Mouse (Mus musculus) C2C12 (cell line): ENCODE results near the gene Isg15.
"Not testable (repeated sequence)": the region's sequence is repeated elsewhere in the genome, so short reads cannot be mapped to it uniquely, and the experiment has no call there.

ENCODE experiments used
- CTCF ChIP-seq: IDR thresholded peaks from one replicate; pipeline ENCODE4 v1.5.1; 2011; ENCODE audit not compliant: control insufficient read depth, insufficient read depth, insufficient read length
- MYOG ChIP-seq: IDR thresholded peaks from one replicate; pipeline ENCODE4 v1.6.1; 2011; ENCODE audit not compliant: control insufficient read depth, insufficient read length; ENCODE audit errors: extremely low read depth

DNA sequence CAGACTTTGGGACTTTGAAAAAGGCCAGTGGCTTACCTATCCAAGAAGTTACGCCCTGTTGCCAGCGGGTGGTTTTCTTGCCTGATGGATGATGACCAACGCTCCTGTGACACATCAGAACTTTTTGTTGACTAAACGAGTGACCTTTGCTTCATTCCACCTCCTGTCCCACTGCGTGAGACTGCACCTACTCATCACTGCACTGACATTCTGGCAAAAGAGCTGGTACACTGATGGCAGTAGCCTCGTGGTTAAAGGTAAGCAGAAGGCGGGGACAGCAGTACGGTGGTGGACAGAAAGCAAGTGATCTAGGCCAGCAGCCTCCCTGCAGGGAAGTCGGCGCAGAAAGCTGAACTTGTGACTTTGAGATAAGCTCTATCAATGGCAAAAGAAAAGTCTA, 49.7 kb downstream of the Isg15 start:
- not testable (repeated sequence) for TF ChIP-seq MYOG, CTCF
